Mouse (Mus musculus) heart, adult 18-20 months (tissue): ENCODE data around the gene Zbp1. TPM values are rescaled to one million over a fixed set of nuclear protein-coding genes. Genes with fewer than 3 reads are reported as not detected.

Experiments used
- DNase-seq, 2 experiments: peaks; one replicate each; pipeline ENCODE4 v3.0.0; 2021 to 2022; ENCODE audit warnings: mixed read lengths in 1 of 2
- total RNA-seq, 2 experiments: library from RNA; stranded (reverse); gene quantifications; 2 replicates each; pipeline ENCODE4 v1.2.3; 2021

Zbp1 gene
- total RNA-seq, 2 experiments from 2014 or later, result 0.90 to 1.3 TPM

- no peak for DNase-seq
Measured at GRCm38 (mm10) chr2:173212227-173212626, 6.5 kb downstream of the Zbp1 start.

DNA sequence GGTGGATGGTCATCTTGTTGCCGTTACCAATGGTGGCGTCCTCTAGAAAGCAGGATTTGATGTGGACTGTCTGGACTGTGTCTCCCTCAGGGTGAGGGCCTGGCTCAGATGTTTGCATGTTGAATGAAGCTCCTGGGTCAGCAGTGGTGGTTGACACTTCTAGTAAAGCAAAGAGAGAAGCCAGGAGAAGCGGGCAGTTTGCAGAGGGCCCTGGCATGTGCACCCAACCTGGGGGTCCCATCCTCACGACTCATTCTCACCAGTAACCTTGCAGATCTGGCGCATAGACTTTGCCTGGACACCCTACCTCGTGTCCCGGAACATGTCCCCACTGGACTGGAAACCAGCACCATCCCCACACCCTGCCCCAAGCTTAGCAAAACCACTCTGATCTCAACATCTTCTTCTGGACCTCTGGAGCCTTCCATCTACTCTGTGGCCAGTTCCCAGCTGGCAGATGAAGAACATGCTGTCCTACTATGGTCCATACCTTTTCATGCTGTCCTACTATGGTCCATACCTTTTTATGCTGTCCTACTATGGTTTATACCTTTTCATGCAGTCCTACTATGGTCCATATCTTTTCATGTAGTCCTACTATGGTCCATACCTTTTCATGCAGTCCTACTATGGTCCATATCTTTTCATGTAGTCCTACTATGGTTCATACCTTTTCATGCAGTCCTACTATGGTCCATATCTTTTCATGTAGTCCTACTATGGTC, 9.5 kb downstream of the Zbp1 start:
- DNase-seq, result no peak

DNA sequence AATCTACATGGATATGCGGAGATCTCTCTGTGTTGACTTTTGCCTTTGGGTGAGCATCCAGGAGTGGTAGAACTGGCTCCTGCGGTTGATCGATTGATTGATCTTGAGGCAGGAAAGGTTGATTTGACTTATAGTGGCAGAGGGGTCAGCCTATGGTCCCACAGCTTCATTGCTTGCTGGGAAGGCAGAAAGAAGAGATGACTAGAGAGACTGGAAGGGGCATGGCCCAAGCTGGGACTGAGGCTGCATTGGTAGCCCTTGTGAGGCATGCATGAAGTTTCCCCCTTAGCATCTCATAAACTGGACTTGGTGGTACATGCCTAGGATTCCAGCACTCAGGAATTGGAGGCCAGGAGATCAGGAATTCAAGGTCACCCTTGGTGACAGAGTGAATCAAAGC, 11.7 kb downstream of the Zbp1 start:
- no peak for DNase-seq

DNA sequence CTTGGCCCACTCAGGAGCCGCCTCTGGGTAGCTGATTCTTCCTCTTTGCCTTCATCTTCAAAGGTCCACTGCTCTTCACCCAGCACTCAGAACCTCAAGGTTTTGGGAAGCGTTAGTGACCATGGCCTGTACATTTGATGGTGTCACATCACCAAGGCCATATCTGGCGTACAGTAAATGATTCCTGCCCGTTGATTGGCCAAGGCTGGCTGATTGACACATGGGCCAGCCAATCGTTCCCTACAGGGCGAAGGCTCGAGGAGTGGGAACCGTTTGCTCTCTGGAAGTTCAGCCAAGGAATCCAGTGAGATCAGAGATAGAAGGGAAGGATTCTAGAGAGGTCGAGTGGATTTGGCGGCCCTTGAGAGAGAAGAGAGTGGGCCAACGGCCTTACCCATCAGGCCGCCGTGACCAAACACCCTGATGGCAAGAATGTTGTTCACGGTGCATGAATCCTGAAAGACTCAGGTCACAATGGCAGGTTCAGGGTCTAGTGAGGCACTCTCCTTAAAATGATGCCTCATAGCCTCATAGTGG, 13.1 kb downstream of the Zbp1 start:
- DNase-seq, result no peak

DNA sequence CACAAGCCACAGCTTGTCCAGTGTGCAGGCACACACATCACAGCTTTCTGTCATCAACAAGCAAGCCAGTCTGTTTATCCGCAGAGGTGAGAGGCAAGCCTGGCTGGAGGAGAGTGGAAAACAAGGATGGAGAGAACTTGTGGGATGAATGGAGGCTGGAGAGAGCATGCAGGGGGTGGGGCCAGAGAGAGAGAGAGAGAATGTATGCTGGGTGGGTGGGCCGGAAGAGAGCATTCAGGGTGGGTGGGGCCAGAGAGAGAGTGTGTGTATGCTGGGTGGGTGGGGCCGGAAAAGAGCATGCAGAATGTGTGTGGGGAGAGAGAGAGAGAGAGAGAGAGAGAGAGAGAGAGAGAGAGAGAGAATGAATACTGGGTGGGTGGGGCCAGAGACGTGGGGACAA, 14.1 kb downstream of the Zbp1 start:
- no peak for DNase-seq

GRCm38 (mm10) chr2:173203726-173204125, 15.0 kb downstream of the Zbp1 start:
- DNase-seq, result no peak

DNA sequence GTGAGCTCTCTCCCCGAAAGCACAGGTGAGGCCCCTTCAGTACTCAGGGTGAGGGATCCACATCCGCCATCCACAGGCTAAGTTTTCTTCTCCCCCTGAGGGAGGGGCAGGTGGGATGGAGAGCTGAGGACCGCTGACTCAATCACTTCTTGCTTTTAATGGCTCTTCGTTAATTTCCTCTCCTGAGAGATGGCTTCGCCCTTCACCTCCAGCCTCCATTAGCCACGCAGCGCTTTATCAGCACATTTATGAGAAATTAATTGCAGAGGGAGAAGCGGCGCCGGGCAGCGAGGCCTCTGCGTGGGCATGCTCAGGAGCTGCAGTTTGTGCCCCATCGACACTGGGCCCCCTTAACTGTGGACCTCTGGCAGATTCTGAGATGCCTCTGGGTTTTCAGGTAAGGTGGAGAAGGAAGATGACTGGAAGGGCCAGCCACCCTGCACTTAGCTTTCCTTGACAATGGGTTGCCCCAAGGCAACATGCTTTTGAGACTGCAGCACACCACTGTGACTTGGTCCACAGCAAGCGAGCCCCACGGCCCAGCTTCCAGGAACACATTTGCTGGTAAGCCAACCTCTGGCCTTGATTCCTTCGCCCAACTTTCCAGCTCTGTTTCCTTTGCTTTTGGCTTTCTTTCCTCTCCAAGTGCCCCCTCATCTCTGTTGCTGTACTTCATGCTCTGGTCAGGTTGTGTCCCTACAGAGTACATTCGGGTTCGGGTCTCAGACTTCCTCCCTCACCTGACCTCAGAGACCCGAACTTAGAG, 15.6 kb downstream of the Zbp1 start:
- DNase-seq, result no peak

DNA sequence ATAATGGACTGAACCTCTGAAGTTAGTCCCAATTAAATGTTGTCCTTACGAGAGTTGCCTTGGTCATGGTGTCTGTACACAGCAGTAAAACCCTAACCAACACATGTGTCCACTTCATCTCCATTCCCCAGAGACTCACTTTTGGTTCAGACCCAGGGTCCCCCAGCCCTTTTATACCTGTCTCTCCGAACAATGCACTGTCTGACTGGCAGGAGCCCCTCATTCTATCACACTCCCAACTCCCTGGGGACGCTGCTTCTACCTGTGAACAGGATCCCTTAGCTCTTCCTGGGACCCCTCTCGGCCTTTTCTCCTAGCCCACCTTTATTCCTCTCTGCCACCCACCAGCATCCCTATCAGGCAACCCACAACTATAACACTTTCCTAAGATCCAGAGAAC, 23.9 kb downstream of the Zbp1 start:
- no peak for DNase-seq

DNA sequence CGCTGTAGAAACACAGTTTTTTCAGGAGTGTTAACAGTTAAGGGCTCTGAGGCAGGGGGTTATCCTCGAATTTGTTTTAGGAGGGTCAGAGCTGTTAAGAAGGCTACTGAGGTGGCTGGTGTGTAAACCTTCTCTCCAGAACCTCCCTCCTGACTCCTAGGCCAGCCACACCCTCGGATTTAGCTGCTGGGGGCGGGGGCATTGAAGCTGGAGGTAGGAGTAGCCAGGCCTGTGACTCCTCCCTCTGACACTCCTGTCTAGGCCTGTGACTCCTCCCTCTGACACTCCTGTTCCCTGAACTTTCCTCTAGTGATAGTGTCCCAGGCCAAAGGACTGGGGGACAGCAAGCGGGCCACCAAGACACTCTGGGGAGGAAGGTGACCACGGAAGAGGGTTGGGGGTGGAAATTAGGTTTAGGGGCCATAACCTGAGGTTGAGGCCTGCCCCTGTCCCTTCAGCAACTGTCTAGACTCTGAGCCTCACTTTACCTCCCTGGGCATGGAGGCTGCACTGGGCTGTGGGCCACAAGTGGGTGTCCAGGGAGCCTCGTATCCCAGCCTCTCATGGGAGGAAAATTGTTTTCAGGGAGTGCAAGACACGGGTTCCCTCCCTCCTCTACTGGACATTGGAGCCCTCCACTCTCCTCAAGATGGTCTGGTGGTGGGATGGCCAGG, 31.4 kb downstream of the Zbp1 start:
- DNase-seq, result no peak

DNA sequence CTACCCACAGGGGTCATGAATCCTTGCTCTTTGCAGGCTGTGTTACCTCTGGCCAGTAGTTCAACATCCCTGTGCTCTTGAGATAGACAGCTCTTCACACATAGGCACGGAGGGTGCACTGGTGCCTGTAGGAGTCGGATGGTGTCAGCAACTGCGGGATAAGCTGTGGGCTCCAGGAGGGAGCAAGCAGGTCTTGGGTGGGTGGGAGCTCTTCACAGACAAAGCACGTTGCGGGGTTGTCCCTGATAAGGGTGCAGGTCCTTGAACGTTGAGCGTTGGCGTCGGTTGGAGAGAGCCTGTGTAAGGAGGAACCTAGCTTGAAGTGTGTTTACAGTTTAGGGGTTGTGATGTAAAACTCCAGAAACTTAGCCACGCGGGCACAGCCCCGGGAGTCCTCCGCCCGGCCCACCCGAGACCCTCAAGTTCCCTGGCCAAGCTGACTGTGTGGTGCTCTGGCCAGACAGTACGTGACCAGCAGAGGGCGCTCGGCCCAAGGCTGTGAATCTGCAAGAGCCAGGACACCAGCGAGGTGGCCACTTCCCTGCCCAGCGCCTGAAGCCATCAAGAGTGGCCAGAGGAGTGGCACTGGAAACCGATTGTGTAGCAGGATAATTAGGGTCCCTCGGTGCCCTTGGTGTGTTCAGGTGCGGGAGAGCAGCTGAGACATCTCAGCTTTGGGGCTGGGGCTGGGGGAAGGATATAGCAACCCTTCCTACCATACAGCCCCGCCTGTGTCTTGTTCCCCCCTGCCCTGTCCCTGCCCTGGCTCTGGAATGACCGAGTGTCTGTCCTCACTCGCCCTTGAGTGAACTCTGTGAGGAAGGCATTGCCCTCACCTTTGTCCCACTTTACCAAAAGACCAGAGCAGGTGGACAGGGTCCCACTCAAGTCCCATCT, 32.4 kb downstream of the Zbp1 start:
- peak; percentile 77 to 94 for DNase-seq

GRCm38 (mm10) chr2:173185282-173185681, 33.4 kb downstream of the Zbp1 start:
- no peak for DNase-seq

GRCm38 (mm10) chr2:173184475-173185080, 34.1 kb downstream of the Zbp1 start:
- no peak for DNase-seq

DNA sequence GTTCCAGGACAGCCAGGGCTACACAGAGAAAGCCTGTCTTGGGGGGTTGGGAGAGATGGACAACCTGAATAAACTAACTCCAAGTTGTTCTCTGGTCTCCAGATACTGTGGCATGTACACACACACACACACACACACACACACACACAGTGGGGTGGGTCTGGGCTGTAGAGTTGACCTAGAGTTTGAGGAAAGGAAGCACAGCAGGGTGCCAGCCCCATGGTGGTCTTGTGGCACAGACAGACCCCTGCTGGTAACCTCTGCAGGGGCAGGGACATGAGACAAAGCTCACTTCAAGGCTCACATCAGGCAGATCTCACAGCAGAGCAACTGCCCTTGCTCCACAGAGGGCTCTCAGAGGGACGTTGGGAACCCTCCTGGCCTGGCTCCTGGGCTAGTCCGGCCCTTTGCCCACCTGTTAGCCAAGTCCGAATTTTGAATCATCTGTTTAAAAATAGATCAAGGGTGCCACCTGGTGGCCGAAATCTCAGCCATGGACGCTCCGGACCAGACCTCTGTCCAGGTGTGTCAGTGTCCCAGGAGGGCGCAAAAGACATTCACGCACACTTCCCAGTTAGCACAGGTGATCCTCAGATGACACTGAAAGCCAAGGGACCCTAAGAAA, 34.8 kb downstream of the Zbp1 start:
- peak; percentile 33 to 87 for DNase-seq

GRCm38 (mm10) chr2:173183311-173183710, 35.4 kb downstream of the Zbp1 start:
- no peak for DNase-seq

DNA sequence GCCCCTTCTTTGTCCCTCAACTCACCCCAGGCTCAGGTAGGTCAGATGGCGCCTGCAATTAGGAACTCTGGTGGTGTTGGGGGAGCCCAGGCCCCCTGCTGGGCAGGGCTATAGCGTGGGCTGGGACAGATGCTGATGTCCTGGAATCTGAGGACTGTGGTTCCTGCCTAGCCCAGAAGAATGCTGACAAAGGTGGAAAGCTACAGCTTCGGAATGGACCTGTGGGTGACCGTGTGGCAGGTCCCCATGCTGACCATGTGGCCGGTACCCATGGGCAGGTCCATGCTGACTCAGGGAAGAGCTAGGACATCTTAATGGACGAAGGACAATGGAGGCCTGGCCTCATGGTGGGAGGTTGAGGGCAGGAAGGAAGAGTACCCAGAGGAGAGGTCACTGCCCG, 35.9 kb downstream of the Zbp1 start:
- DNase-seq, result no peak

DNA sequence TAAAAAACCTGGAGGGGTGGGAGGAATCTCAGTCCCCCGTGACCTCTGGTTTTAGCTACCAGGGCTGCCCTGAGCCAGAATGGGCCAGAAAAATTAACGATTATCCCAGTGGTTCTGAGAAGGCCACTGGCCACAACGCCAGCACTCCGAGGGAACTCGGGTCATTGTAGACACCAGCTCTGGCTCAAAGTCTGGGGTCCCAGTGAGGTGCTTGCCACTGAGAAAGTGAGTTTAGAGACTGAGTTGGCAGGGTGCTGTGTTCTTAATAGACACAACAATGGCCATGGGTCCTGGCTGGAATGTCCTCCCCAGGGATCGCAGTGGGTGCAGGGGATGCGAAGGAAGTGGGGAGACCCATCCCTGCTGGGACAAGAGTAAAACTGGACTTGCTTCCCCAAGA, 36.8 kb downstream of the Zbp1 start:
- no peak for DNase-seq

GRCm38 (mm10) chr2:173181486-173181885, 37.2 kb downstream of the Zbp1 start:
- no peak for DNase-seq

GRCm38 (mm10) chr2:173180721-173181388, 37.9 kb downstream of the Zbp1 start:
- no peak for DNase-seq

DNA sequence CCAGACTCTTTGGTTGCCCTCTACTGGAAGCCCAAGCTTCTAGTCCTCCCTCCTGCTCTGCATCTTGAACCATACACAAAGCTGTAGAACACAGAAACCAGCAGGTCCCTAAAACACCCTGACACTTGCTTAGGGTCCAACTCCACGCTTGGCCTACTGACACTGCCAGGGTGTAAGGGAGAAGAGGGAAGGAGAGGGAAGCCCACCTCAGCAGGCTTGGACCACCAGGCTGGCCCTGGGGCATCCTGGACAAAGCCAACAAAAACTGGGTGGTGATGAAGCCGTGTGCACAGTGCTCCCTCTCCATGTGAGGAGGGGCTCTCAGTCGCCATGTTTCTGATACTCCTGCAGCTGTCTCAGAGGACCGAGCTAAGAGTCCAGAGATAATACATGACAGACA, 38.7 kb downstream of the Zbp1 start:
- no peak for DNase-seq

GRCm38 (mm10) chr2:173179046-173179445, 39.7 kb downstream of the Zbp1 start:
- DNase-seq, result no peak
